Mouse (Mus musculus): ENCODE measurements around the gene Cd44. TPM values are rescaled to one million over a fixed set of nuclear protein-coding genes. Genes with fewer than 3 reads are reported as not detected.

The Cd44 gene
- polyA plus RNA-seq, 1 experiment from 2014 or later, result 2.0 TPM

GRCm38 (mm10) chr2:102905604-102906003 is 4.1 kb upstream of the Cd44 start:
- ATAC-seq (replicated peaks; ENCODE audit: low FRiP score), result no peak
- Histone ChIP-seq H3K36me3 (ENCODE audit: control insufficient read depth, insufficient read depth, low read length) (no peaks in the 10 kb centered on the region), H3K9ac (ENCODE audit: low read length) (no peak overlapping the region), H3K9me3 (ENCODE audit: control insufficient read depth, low read length) (no peaks in the 10 kb centered on the region), H3K4me2 (ENCODE audit: low read depth, low read length, severe bottlenecking) (no peak overlapping the region), H3K27me3 (ENCODE audit: control insufficient read depth, insufficient read depth, low read length) (no peaks in the 10 kb centered on the region; the same call in 1 of the 2 replicates), H3K4me1 (replicated peaks; ENCODE audit: control insufficient read depth, insufficient read depth, low read length) (no peaks in the 10 kb centered on the region), H3K4me3 (ENCODE audit: low read depth, low read length) (no peak overlapping the region), H3K27ac (ENCODE audit: low read depth, low read length) (no peak overlapping the region)
- DNase-seq (ENCODE audit: low spot score), result no peak
- 83% methylated on average over 3 of the region's 3 CpGs for WGBS

GRCm38 (mm10) chr2:102901828-102902223 is 361 bp upstream of the Cd44 start:
- Histone ChIP-seq H3K4me3 (ENCODE audit: low read depth, low read length) (peak overlapping the region; percentile 34), H3K9me3 (ENCODE audit: control insufficient read depth, low read length) (no peaks in the 10 kb centered on the region), H3K4me1 (replicated peaks; ENCODE audit: control insufficient read depth, insufficient read depth, low read length) (no peaks in the 10 kb centered on the region), H3K9ac (ENCODE audit: low read length) (peak overlapping the region; percentile 49), H3K27me3 (ENCODE audit: control insufficient read depth, insufficient read depth, low read length) (no peaks in the 10 kb centered on the region; the same call in 1 of the 2 replicates), H3K27ac (ENCODE audit: low read depth, low read length) (no peak overlapping the region), H3K36me3 (ENCODE audit: control insufficient read depth, insufficient read depth, low read length) (no peaks in the 10 kb centered on the region), H3K4me2 (ENCODE audit: low read depth, low read length, severe bottlenecking) (peak overlapping the region; percentile 66)
- 6% methylated on average over 3 of the region's 3 CpGs for WGBS
- no peak for DNase-seq (ENCODE audit: low spot score)
- ATAC-seq (replicated peaks; ENCODE audit: low FRiP score), result peak; percentile 11; the same call in 1 of the 2 replicates

GRCm38 (mm10) chr2:102900230-102900721 is 1.2 kb downstream of the Cd44 start:
- no peaks in the 10 kb centered on the region for H3K4me1 ChIP-seq (replicated peaks; ENCODE audit: control insufficient read depth, insufficient read depth, low read length)
- no peaks in the 10 kb centered on the region for H3K9me3 ChIP-seq (ENCODE audit: control insufficient read depth, low read length)
- no peak overlapping the region for H3K4me3 ChIP-seq (ENCODE audit: low read depth, low read length)
- H3K4me2 ChIP-seq (ENCODE audit: low read depth, low read length, severe bottlenecking), result peak overlapping the region; percentile 5; the same call in 1 of the 2 replicates
- peak; percentile 27 for DNase-seq (ENCODE audit: low spot score)
- no peak for ATAC-seq (replicated peaks; ENCODE audit: low FRiP score)
- H3K27me3 ChIP-seq (ENCODE audit: control insufficient read depth, insufficient read depth, low read length), result no peaks in the 10 kb centered on the region; the same call in 1 of the 2 replicates
- 59% methylated on average over 7 of the region's 7 CpGs for WGBS
- no peaks in the 10 kb centered on the region for H3K36me3 ChIP-seq (ENCODE audit: control insufficient read depth, insufficient read depth, low read length)
- H3K27ac ChIP-seq (ENCODE audit: low read depth, low read length), result no peak overlapping the region
- no peak overlapping the region for H3K9ac ChIP-seq (ENCODE audit: low read length)

GRCm38 (mm10) chr2:102899238-102899637 is 2.2 kb downstream of the Cd44 start:
- no peaks in the 10 kb centered on the region for H3K4me1 ChIP-seq (replicated peaks; ENCODE audit: control insufficient read depth, insufficient read depth, low read length)
- WGBS, result 88% methylated on average over 3 of the region's 3 CpGs

GRCm38 (mm10) chr2:102898585-102898984 is 2.9 kb downstream of the Cd44 start:
- WGBS, result 88% methylated on average over 3 of the region's 3 CpGs

More at GRCm38 (mm10) chr2:102899238-102899637, 2.2 kb downstream of the Cd44 start:
- Histone ChIP-seq H3K27me3 (ENCODE audit: control insufficient read depth, insufficient read depth, low read length) (no peaks in the 10 kb centered on the region; the same call in 1 of the 2 replicates), H3K9ac (ENCODE audit: low read length) (no peak overlapping the region), H3K9me3 (ENCODE audit: control insufficient read depth, low read length) (no peaks in the 10 kb centered on the region), H3K36me3 (ENCODE audit: control insufficient read depth, insufficient read depth, low read length) (no peaks in the 10 kb centered on the region), H3K4me3 (ENCODE audit: low read depth, low read length) (no peak overlapping the region), H3K27ac (ENCODE audit: low read depth, low read length) (no peak overlapping the region), H3K4me2 (ENCODE audit: low read depth, low read length, severe bottlenecking) (no peak overlapping the region)
- DNase-seq (ENCODE audit: low spot score) (no peak), ATAC-seq (replicated peaks; ENCODE audit: low FRiP score) (no peak)

GRCm38 (mm10) chr2:102896154-102896553 is 5.3 kb downstream of the Cd44 start:
- DNase-seq (ENCODE audit: low spot score), result no peak
- H3K4me1 ChIP-seq (replicated peaks; ENCODE audit: control insufficient read depth, insufficient read depth, low read length), result no peaks in the 10 kb centered on the region
- 85% methylated on average over 8 of the region's 8 CpGs for WGBS
- no peak overlapping the region for H3K4me2 ChIP-seq (ENCODE audit: low read depth, low read length, severe bottlenecking)
- no peaks in the 10 kb centered on the region for H3K9me3 ChIP-seq (ENCODE audit: control insufficient read depth, low read length)
- H3K27me3 ChIP-seq (ENCODE audit: control insufficient read depth, insufficient read depth, low read length), result no peaks in the 10 kb centered on the region
- ATAC-seq (replicated peaks; ENCODE audit: low FRiP score), result no peak
- no peak overlapping the region for H3K27ac ChIP-seq (ENCODE audit: low read depth, low read length)
- no peaks in the 10 kb centered on the region for H3K36me3 ChIP-seq (ENCODE audit: control insufficient read depth, insufficient read depth, low read length)
- no peak overlapping the region for H3K4me3 ChIP-seq (ENCODE audit: low read depth, low read length)
- no peak overlapping the region for H3K9ac ChIP-seq (ENCODE audit: low read length)

More at GRCm38 (mm10) chr2:102898585-102898984, 2.9 kb downstream of the Cd44 start:
- no peak overlapping the region for H3K27ac ChIP-seq (ENCODE audit: low read depth, low read length)
- H3K4me1 ChIP-seq (replicated peaks; ENCODE audit: control insufficient read depth, insufficient read depth, low read length), result no peaks in the 10 kb centered on the region
- H3K36me3 ChIP-seq (ENCODE audit: control insufficient read depth, insufficient read depth, low read length), result no peaks in the 10 kb centered on the region
- DNase-seq (ENCODE audit: low spot score) (no peak), ATAC-seq (replicated peaks; ENCODE audit: low FRiP score) (no peak)
- no peak overlapping the region for H3K4me2 ChIP-seq (ENCODE audit: low read depth, low read length, severe bottlenecking)
- H3K27me3 ChIP-seq (ENCODE audit: control insufficient read depth, insufficient read depth, low read length), result no peaks in the 10 kb centered on the region; the same call in 1 of the 2 replicates
- no peak overlapping the region for H3K9ac ChIP-seq (ENCODE audit: low read length)
- H3K9me3 ChIP-seq (ENCODE audit: control insufficient read depth, low read length), result no peaks in the 10 kb centered on the region
- H3K4me3 ChIP-seq (ENCODE audit: low read depth, low read length), result no peak overlapping the region

- no peak overlapping the region for H3K4me3 ChIP-seq (ENCODE audit: low read depth, low read length)
- DNase-seq (ENCODE audit: low spot score) (no peak), ATAC-seq (replicated peaks; ENCODE audit: low FRiP score) (no peak)
- no peaks in the 10 kb centered on the region for H3K4me1 ChIP-seq (replicated peaks; ENCODE audit: control insufficient read depth, insufficient read depth, low read length)
- WGBS, result 88% methylated on average over 1 of the region's 1 CpGs
- no peaks in the 10 kb centered on the region for H3K36me3 ChIP-seq (ENCODE audit: control insufficient read depth, insufficient read depth, low read length)
- H3K4me2 ChIP-seq (ENCODE audit: low read depth, low read length, severe bottlenecking), result no peak overlapping the region
- no peaks in the 10 kb centered on the region for H3K27me3 ChIP-seq (ENCODE audit: control insufficient read depth, insufficient read depth, low read length)
- no peaks in the 10 kb centered on the region for H3K9me3 ChIP-seq (ENCODE audit: control insufficient read depth, low read length)
- H3K27ac ChIP-seq (ENCODE audit: low read depth, low read length), result no peak overlapping the region
- H3K9ac ChIP-seq (ENCODE audit: low read length), result no peak overlapping the region
Observed at GRCm38 (mm10) chr2:102895197-102895596, 6.3 kb downstream of the Cd44 start.

- DNase-seq (ENCODE audit: low spot score), result no peak
- 76% methylated on average over 4 of the region's 4 CpGs for WGBS
- H3K4me3 ChIP-seq (ENCODE audit: low read depth, low read length), result no peak overlapping the region
Observed at GRCm38 (mm10) chr2:102894785-102895184, 6.7 kb downstream of the Cd44 start.

GRCm38 (mm10) chr2:102888688-102889225 is 12.7 kb downstream of the Cd44 start:
- DNase-seq (ENCODE audit: low spot score), result no peak
- WGBS, result 43% methylated on average over 3 of the region's 3 CpGs

More at GRCm38 (mm10) chr2:102894785-102895184, 6.7 kb downstream of the Cd44 start:
- Histone ChIP-seq H3K27me3 (ENCODE audit: control insufficient read depth, insufficient read depth, low read length) (no peaks in the 10 kb centered on the region), H3K27ac (ENCODE audit: low read depth, low read length) (no peak overlapping the region), H3K4me2 (ENCODE audit: low read depth, low read length, severe bottlenecking) (no peak overlapping the region), H3K4me1 (replicated peaks; ENCODE audit: control insufficient read depth, insufficient read depth, low read length) (no peaks in the 10 kb centered on the region), H3K36me3 (ENCODE audit: control insufficient read depth, insufficient read depth, low read length) (no peaks in the 10 kb centered on the region), H3K9me3 (ENCODE audit: control insufficient read depth, low read length) (no peaks in the 10 kb centered on the region), H3K9ac (ENCODE audit: low read length) (no peak overlapping the region)
- ATAC-seq (replicated peaks; ENCODE audit: low FRiP score), result no peak

More at GRCm38 (mm10) chr2:102888688-102889225, 12.7 kb downstream of the Cd44 start:
- Histone ChIP-seq H3K36me3 (ENCODE audit: control insufficient read depth, insufficient read depth, low read length) (no peaks in the 10 kb centered on the region), H3K9ac (ENCODE audit: low read length) (no peak overlapping the region), H3K4me1 (replicated peaks; ENCODE audit: control insufficient read depth, insufficient read depth, low read length) (no peaks in the 10 kb centered on the region), H3K27me3 (ENCODE audit: control insufficient read depth, insufficient read depth, low read length) (no peaks in the 10 kb centered on the region), H3K4me3 (ENCODE audit: low read depth, low read length) (no peak overlapping the region), H3K27ac (ENCODE audit: low read depth, low read length) (no peak overlapping the region), H3K9me3 (ENCODE audit: control insufficient read depth, low read length) (no peaks in the 10 kb centered on the region), H3K4me2 (ENCODE audit: low read depth, low read length, severe bottlenecking) (no peak overlapping the region)
- no peak for ATAC-seq (replicated peaks; ENCODE audit: low FRiP score)

Data from forebrain, embryonic 11.5 days (tissue).